Mouse (Mus musculus) lung, adult 10 weeks (tissue): ENCODE data around the gene Prdm1. TPM values are rescaled to one million over a fixed set of nuclear protein-coding genes. Genes with fewer than 3 reads are reported as not detected.

Experiments used
- polyA plus RNA-seq: library from polyadenylated mRNA; stranded (reverse); fragments of 350-450 nt; fragmentation: Illumina TruSeq; extraction: RNeasy Lipid Tissue Mini Kit (QIAGEN cat#74804); gene quantifications from one replicate; pipeline ENCODE4 v1.2.3, GENCODE M21; 2014; ENCODE audit warnings: low read depth, low replicate concordance; ENCODE audit not compliant: insufficient read depth

The Prdm1 gene
- 2.2 TPM for polyA plus RNA-seq

GRCm38 (mm10) chr10:44528291-44529082 lies at the start of gene Prdm1:
TSS of gene Prdm1 (minus strand) at chr10:44528501.

